Mouse (Mus musculus) heart, postnatal 36 days (tissue): ENCODE results near the gene Lce1a2. TPM values are rescaled to one million over a fixed set of nuclear protein-coding genes. Genes with fewer than 3 reads are reported as not detected.
"Not testable (repeated sequence)": the region's sequence is repeated elsewhere in the genome, so short reads cannot be mapped to it uniquely, and the experiment has no call there.

Source experiments
- DNase-seq, 2 experiments: peaks; one replicate each; pipeline ENCODE4 v3.0.0; 2021 to 2022
- intact Hi-C: fragments of 180-260 bp; cut with DNase I; formaldehyde crosslinking; loops from one replicate; pipeline ENCODE4 v1.15.1; 2025
- total RNA-seq, 2 experiments: library from RNA; stranded (reverse); gene quantifications; 2 replicates each; pipeline ENCODE4 v1.2.3; 2021

The Lce1a2 gene
- not detected for total RNA-seq

GRCm38 (mm10) chr3:92670215-92670614 is at the start of gene Lce1a2:
TSS of gene Lce1a2 (minus strand) at chr3:92670315.
- DNase-seq: no peak
- intact Hi-C loops: no loop called here

GRCm38 (mm10) chr3:92715122-92715521 is 45.0 kb upstream of the Lce1a2 start:
- intact Hi-C loops: no loop called here
- no peak for DNase-seq

GRCm38 (mm10) chr3:92708974-92709373 is 38.9 kb upstream of the Lce1a2 start, which contains the start of gene Lce1e:
TSS of gene Lce1e (minus strand) at chr3:92709074.
- intact Hi-C loops: no loop called here
- no peak for DNase-seq

- DNase-seq: no peak
- intact Hi-C loops: no loop called here
These were observed 24.5 kb upstream of the Lce1a2 start for GRCm38 (mm10) chr3:92694613-92695012.

- intact Hi-C loops: no loop called here
- no peak for DNase-seq
These were observed 21.6 kb upstream of the Lce1a2 start for GRCm38 (mm10) chr3:92691688-92692087.

GRCm38 (mm10) chr3:92689154-92689553 is 19.0 kb upstream of the Lce1a2 start:
- DNase-seq: peak; percentile 6 to 19

GRCm38 (mm10) chr3:92687110-92687509 is 17.0 kb upstream of the Lce1a2 start, which contains the start of gene Lce1d:
TSS of gene Lce1d (minus strand) at chr3:92687210.
- intact Hi-C loops: no loop called here
- no peak for DNase-seq

More at GRCm38 (mm10) chr3:92689154-92689553, 19.0 kb upstream of the Lce1a2 start:
- intact Hi-C loops: not testable (repeated sequence)

- intact Hi-C loops: no loop called here
- DNase-seq: no peak
These were observed 8.8 kb upstream of the Lce1a2 start, which contains the start of gene Lce1c for GRCm38 (mm10) chr3:92678947-92679346. TSS of gene Lce1c (plus strand) at chr3:92679247.

GRCm38 (mm10) chr3:92656826-92657225 is 13.3 kb downstream of the Lce1a2 start, which contains the start of gene Lce1b:
TSS of gene Lce1b (minus strand) at chr3:92656926.
- no peak for DNase-seq
- intact Hi-C loops: no loop called here

GRCm38 (mm10) chr3:92648207-92648606 is 21.9 kb downstream of the Lce1a2 start, which contains the start of gene Lce1a1:
TSS of gene Lce1a1 (minus strand) at chr3:92648307.
- no peak for DNase-seq

GRCm38 (mm10) chr3:92639854-92640253 is 30.3 kb downstream of the Lce1a2 start:
- no peak for DNase-seq
- intact Hi-C loops: no loop called here

More at GRCm38 (mm10) chr3:92648207-92648606, 21.9 kb downstream of the Lce1a2 start, which contains the start of gene Lce1a1:
- intact Hi-C loops: no loop called here

GRCm38 (mm10) chr3:92638653-92638991 is 31.5 kb downstream of the Lce1a2 start:
- DNase-seq: no peak
- intact Hi-C loops: no loop called here

- intact Hi-C loops: no loop called here
These were observed 32.1 kb downstream of the Lce1a2 start for GRCm38 (mm10) chr3:92637745-92638652.

GRCm38 (mm10) chr3:92621560-92621959 is 48.6 kb downstream of the Lce1a2 start, which contains the start of gene Lce6a:
TSS of gene Lce6a (minus strand) at chr3:92621660.
- DNase-seq: no peak
- intact Hi-C loops: no loop called here

More at GRCm38 (mm10) chr3:92637745-92638652, 32.1 kb downstream of the Lce1a2 start:
- no peak for DNase-seq

Other genes starting within 250 kb of the Lce1a2 start
- gene Gm9774, start 240.9 kb downstream of the Lce1a2 start, total RNA-seq: 1 to 10 TPM; 1.2 to 3.3 TPM
- gene Sprr2k, start 237.7 kb downstream of the Lce1a2 start, total RNA-seq: not detected
- gene Sprr1b, start 231.5 kb downstream of the Lce1a2 start, total RNA-seq: not detected
- not detected for gene Sprr3, start 211.6 kb downstream of the Lce1a2 start, total RNA-seq
- gene Sprr1a, start 184.4 kb downstream of the Lce1a2 start, total RNA-seq: not detected
- gene Sprr4, start 169.8 kb downstream of the Lce1a2 start, total RNA-seq: not detected
- gene 2310046K23Rik, start 135.8 kb downstream of the Lce1a2 start, total RNA-seq: not detected
- gene Ivl, start 96.6 kb downstream of the Lce1a2 start, total RNA-seq: not detected
- gene Smcp, start 81.3 kb downstream of the Lce1a2 start, total RNA-seq: not detected
- gene 2210017I01Rik, start 62.8 kb downstream of the Lce1a2 start, total RNA-seq: not detected
- not detected for gene Lce6a, start 48.7 kb downstream of the Lce1a2 start, total RNA-seq
- not detected for gene Lce1a1, start 22.0 kb downstream of the Lce1a2 start, total RNA-seq
- gene Lce1b, start 13.4 kb downstream of the Lce1a2 start, total RNA-seq: not detected
- gene Lce1c, start 8.9 kb upstream of the Lce1a2 start, total RNA-seq: not detected
- not detected for gene Lce1d, start 16.9 kb upstream of the Lce1a2 start, total RNA-seq
- not detected for gene Lce1e, start 38.8 kb upstream of the Lce1a2 start, total RNA-seq
- gene Lce1f, start 50.0 kb upstream of the Lce1a2 start, total RNA-seq: not detected
- not detected for gene Gm38119, start 68.8 kb upstream of the Lce1a2 start, total RNA-seq
- gene Lce1g, start 82.0 kb upstream of the Lce1a2 start, total RNA-seq: not detected
- gene Lce1h, start 94.8 kb upstream of the Lce1a2 start, total RNA-seq: not detected
- gene Lce1i, start 108.6 kb upstream of the Lce1a2 start, total RNA-seq: not detected
- gene Lce1j, start 120.2 kb upstream of the Lce1a2 start, total RNA-seq: not detected
- not detected for gene Lce1k, start 137.6 kb upstream of the Lce1a2 start, total RNA-seq
- gene Kprp, start 156.9 kb upstream of the Lce1a2 start, total RNA-seq: not detected
- not detected for gene Lce1l, start 181.0 kb upstream of the Lce1a2 start, total RNA-seq
- not detected for gene 2310050C09Rik, start 199.9 kb upstream of the Lce1a2 start, total RNA-seq